Mouse (Mus musculus): Measurements from ENCODE around the gene Ppm1j.
A peak's percentile ranks its signal among the peaks of the same experiment; 100 is the strongest.
"Not testable (repeated sequence)": the region's sequence is repeated elsewhere in the genome, so short reads cannot be mapped to it uniquely, and the experiment has no call there.

Gene Ppm1j

GRCm38 (mm10) chr3:104780561-104781420 lies at the start of gene Ppm1j:
Ppm1j (plus strand) TSS chr3:104781056.
- DNase-seq: peak; percentile 24 to 66

GRCm38 (mm10) chr3:104732907-104733306 lies 47.9 kb upstream of the Ppm1j start:
- no peak for DNase-seq

GRCm38 (mm10) chr3:104734654-104735053 lies 46.2 kb upstream of the Ppm1j start:
- no peak for DNase-seq

GRCm38 (mm10) chr3:104741954-104742353 lies 38.9 kb upstream of the Ppm1j start:
- DNase-seq: no peak

- no peak for DNase-seq
Observed at GRCm38 (mm10) chr3:104743161-104743560, 37.7 kb upstream of the Ppm1j start.

- DNase-seq: no peak
Observed at GRCm38 (mm10) chr3:104743864-104744263, 37.0 kb upstream of the Ppm1j start.

GRCm38 (mm10) chr3:104752845-104753244 lies 28.0 kb upstream of the Ppm1j start:
- DNase-seq: peak in 1 of 2 experiments; percentile 11

- DNase-seq: peak; percentile 76 to 87
Observed at GRCm38 (mm10) chr3:104758406-104758805, 22.4 kb upstream of the Ppm1j start.

GRCm38 (mm10) chr3:104758869-104759268 lies 22.0 kb upstream of the Ppm1j start:
- no peak for DNase-seq

- not testable (repeated sequence) for DNase-seq
Observed at GRCm38 (mm10) chr3:104762103-104762863, 18.6 kb upstream of the Ppm1j start.

- no peak for DNase-seq
Observed at GRCm38 (mm10) chr3:104765021-104765420, 15.8 kb upstream of the Ppm1j start.

GRCm38 (mm10) chr3:104767141-104767540 lies 13.7 kb upstream of the Ppm1j start:
- DNase-seq: no peak

- no peak for DNase-seq
Observed at GRCm38 (mm10) chr3:104767716-104768115, 13.1 kb upstream of the Ppm1j start.

GRCm38 (mm10) chr3:104769135-104769534 lies 11.7 kb upstream of the Ppm1j start:
- no peak for DNase-seq

- DNase-seq: peak in 1 of 2 experiments; percentile 55
Observed at GRCm38 (mm10) chr3:104770035-104770434, 10.8 kb upstream of the Ppm1j start.

- DNase-seq: no peak
Observed at GRCm38 (mm10) chr3:104770918-104771317, 9.9 kb upstream of the Ppm1j start.

- DNase-seq: no peak
Observed at GRCm38 (mm10) chr3:104771460-104771859, 9.4 kb upstream of the Ppm1j start.

GRCm38 (mm10) chr3:104773301-104773700 lies 7.6 kb upstream of the Ppm1j start:
- no peak for DNase-seq

GRCm38 (mm10) chr3:104777342-104777741 lies 3.5 kb upstream of the Ppm1j start:
- DNase-seq: no peak

- peak; percentile 62 to 73 for DNase-seq
Observed at GRCm38 (mm10) chr3:104779949-104780348, 907 bp upstream of the Ppm1j start.

- DNase-seq: peak; percentile 15 to 42
Observed at GRCm38 (mm10) chr3:104781471-104781903, 631 bp downstream of the Ppm1j start, which contains the start of gene Fam19a3. Fam19a3 (minus strand) TSS chr3:104781840.

- no peak for DNase-seq
Observed at GRCm38 (mm10) chr3:104782061-104782681, 1.3 kb downstream of the Ppm1j start.

- DNase-seq: no peak
Observed at GRCm38 (mm10) chr3:104783971-104784500, 3.2 kb downstream of the Ppm1j start.
